Mouse (Mus musculus): Measurements from ENCODE around the gene Nrap. TPM values are rescaled to one million over a fixed set of nuclear protein-coding genes. Genes with fewer than 3 reads are reported as not detected.

The Nrap gene
- polyA plus RNA-seq, 1 experiment from 2014 or later, result 0.24 TPM

DNA sequence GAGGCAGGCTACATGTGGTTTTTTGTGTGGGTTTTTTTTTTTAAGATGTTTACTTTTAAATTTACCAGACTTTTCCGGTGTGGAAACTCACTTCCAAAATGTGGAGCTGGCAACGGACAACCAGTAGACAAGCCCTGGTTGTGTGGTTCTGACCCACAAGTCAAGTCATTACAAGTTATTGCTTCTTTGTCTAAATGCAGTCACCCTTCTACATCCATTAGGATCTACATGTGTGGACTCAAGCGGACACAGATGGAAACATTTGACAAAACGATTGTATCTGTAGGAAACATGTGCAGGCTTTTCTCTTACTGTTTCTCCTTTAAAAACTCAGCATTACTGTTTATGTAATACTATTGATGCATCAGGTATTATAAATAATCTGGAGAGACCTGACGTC, 16.6 kb downstream of the Nrap start:
- H3K4me3 ChIP-seq (ENCODE audit: low read length), result no peak overlapping the region

DNA sequence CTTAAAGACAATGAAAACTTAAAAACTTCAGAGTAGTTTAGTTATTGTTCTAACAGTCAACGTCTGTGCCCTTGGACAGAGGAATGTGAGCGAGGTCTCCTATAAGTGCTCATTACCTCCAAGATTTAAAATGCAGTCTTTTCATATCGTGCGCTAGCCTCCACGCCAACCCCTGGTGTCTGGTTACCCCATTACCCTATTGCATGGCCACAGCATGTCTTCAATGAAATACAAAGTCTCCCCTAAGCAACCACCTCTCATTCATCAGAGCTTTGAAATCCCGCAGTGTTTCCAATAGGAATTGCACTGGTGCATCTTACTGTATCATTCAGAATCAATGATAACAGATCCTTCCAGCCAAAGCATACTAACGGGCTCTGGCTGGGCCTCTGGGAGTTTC, 17.6 kb downstream of the Nrap start:
- H3K4me1 ChIP-seq (ENCODE audit: control insufficient read depth, insufficient read depth, low read depth, low read length), result no peaks in the 10 kb centered on the region
- H3K36me3 ChIP-seq (ENCODE audit: control insufficient read depth, insufficient read depth, low read length), result no peaks in the 10 kb centered on the region
- 76% methylated on average over 7 of the region's 7 CpGs for WGBS
- H3K4me2 ChIP-seq (ENCODE audit: low read length), result no peak overlapping the region
- no peaks in the 10 kb centered on the region for H3K9me3 ChIP-seq (ENCODE audit: control insufficient read depth, low read length)
- no peak overlapping the region for H3K27ac ChIP-seq (ENCODE audit: low read depth, low read length)
- H3K27me3 ChIP-seq (replicated peaks; ENCODE audit: control insufficient read depth, insufficient read depth, low read length), result no peaks in the 10 kb centered on the region
- H3K9ac ChIP-seq (ENCODE audit: low read depth, low read length), result no peak overlapping the region
- no peak overlapping the region for H3K4me3 ChIP-seq (ENCODE audit: low read length)
- no peak for ATAC-seq

More for the DNA sequence above, 16.6 kb downstream of the Nrap start:
- Histone ChIP-seq H3K36me3 (ENCODE audit: control insufficient read depth, insufficient read depth, low read length) (no peaks in the 10 kb centered on the region), H3K27ac (ENCODE audit: low read depth, low read length) (no peak overlapping the region), H3K4me2 (ENCODE audit: low read length) (no peak overlapping the region), H3K9ac (ENCODE audit: low read depth, low read length) (no peak overlapping the region), H3K9me3 (ENCODE audit: control insufficient read depth, low read length) (no peaks in the 10 kb centered on the region), H3K27me3 (replicated peaks; ENCODE audit: control insufficient read depth, insufficient read depth, low read length) (no peaks in the 10 kb centered on the region), H3K4me1 (ENCODE audit: control insufficient read depth, insufficient read depth, low read depth, low read length) (no peaks in the 10 kb centered on the region)
- no peak for ATAC-seq
- WGBS, result 88% methylated on average over 5 of the region's 5 CpGs

DNA sequence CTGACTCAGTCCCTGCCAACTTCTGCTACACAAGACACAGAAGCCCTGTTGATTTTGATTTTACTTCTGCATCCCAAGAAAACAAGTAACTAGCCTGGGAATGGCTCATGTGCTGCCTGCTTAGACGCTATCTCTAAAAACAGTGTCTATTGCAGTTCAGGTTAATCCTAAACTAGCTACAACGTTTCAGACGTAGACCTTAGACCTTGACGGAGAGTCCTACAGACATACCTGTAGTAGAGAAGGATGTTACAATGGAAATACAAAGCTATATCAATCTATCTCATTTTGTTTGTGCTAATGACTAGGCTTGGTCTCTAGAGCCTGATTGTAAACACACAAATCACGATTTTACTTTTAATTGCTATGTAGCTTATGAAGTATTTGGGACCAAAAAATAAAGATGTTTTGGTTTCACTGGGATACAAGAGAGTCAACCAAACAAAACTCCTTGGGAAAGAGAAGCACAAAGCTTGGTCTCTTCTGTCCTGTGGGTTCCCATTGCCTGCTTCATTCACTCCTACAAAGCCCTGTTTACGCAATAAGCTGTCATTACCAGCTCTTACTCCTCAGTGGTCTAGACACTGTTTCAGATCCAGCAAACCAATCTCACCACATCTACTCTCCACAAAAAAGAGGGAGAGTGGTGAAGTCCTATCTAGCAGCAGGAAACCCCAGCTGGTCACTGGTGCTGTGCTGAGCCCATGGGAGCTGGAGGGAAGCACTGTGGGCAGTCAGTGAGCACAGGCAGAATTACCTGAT, 19.3 kb downstream of the Nrap start:
- no peak overlapping the region for H3K4me3 ChIP-seq (ENCODE audit: low read length)
- no peaks in the 10 kb centered on the region for H3K36me3 ChIP-seq (ENCODE audit: control insufficient read depth, insufficient read depth, low read length)

DNA sequence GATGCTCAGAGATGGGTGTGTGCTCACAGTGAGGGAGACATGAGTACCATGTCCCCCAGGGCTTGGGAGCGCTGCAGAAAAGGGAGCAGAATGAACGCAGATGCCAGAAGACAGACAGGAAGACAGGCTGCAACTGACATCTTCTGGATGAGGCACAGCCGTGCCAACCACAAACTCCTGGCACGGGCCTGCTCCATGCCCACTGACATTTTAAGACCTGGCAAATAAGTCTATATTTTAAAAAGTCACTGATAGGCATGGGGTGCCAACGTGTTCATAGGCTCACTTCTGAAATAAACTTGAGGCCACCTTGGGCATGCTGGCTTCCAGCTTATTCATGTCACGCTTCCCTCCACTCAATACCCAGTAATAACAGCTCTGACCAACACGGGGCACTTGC, 20.9 kb downstream of the Nrap start:
- H3K9me3 ChIP-seq (ENCODE audit: control insufficient read depth, low read length), result no peaks in the 10 kb centered on the region
- no peaks in the 10 kb centered on the region for H3K36me3 ChIP-seq (ENCODE audit: control insufficient read depth, insufficient read depth, low read length)
- no peak for ATAC-seq
- no peaks in the 10 kb centered on the region for H3K27me3 ChIP-seq (replicated peaks; ENCODE audit: control insufficient read depth, insufficient read depth, low read length)
- no peak overlapping the region for H3K4me2 ChIP-seq (ENCODE audit: low read length)
- no peak overlapping the region for H3K27ac ChIP-seq (ENCODE audit: low read depth, low read length)
- no peak overlapping the region for H3K9ac ChIP-seq (ENCODE audit: low read depth, low read length)
- WGBS, result 85% methylated on average over 7 of the region's 7 CpGs
- H3K4me1 ChIP-seq (ENCODE audit: control insufficient read depth, insufficient read depth, low read depth, low read length), result no peaks in the 10 kb centered on the region
- no peak overlapping the region for H3K4me3 ChIP-seq (ENCODE audit: low read length)

More for the DNA sequence above, 19.3 kb downstream of the Nrap start:
- no peaks in the 10 kb centered on the region for H3K9me3 ChIP-seq (ENCODE audit: control insufficient read depth, low read length)
- no peaks in the 10 kb centered on the region for H3K27me3 ChIP-seq (replicated peaks; ENCODE audit: control insufficient read depth, insufficient read depth, low read length)
- no peak overlapping the region for H3K4me2 ChIP-seq (ENCODE audit: low read length)
- no peaks in the 10 kb centered on the region for H3K4me1 ChIP-seq (ENCODE audit: control insufficient read depth, insufficient read depth, low read depth, low read length)
- no peak overlapping the region for H3K27ac ChIP-seq (ENCODE audit: low read depth, low read length)
- WGBS, result 91% methylated on average over 6 of the region's 6 CpGs
- no peak overlapping the region for H3K9ac ChIP-seq (ENCODE audit: low read depth, low read length)
- no peak for ATAC-seq

DNA sequence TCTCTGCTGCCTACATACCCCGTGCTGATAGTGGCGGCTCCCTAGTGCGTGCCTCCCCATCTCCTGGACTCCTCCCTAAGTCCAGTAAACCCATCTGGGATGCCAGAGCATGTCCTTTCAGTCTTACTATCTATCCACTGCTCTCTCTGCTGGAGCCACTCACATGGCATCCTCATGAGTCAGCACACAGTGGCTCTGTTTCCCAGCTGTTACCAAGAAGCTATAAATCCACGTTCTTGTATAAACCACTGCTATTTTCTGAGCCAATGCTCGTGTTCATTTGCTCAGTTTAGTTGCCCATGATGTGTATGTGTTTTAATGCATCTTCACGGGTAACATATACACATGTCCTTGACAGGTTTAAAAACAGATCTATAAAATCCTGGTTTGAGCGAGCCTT, 22.1 kb downstream of the Nrap start:
- Histone ChIP-seq H3K4me2 (ENCODE audit: low read length) (no peak overlapping the region), H3K36me3 (ENCODE audit: control insufficient read depth, insufficient read depth, low read length) (no peaks in the 10 kb centered on the region), H3K9ac (ENCODE audit: low read depth, low read length) (no peak overlapping the region), H3K4me3 (ENCODE audit: low read length) (no peak overlapping the region), H3K27me3 (replicated peaks; ENCODE audit: control insufficient read depth, insufficient read depth, low read length) (no peaks in the 10 kb centered on the region), H3K9me3 (ENCODE audit: control insufficient read depth, low read length) (no peaks in the 10 kb centered on the region), H3K27ac (ENCODE audit: low read depth, low read length) (no peak overlapping the region), H3K4me1 (ENCODE audit: control insufficient read depth, insufficient read depth, low read depth, low read length) (no peaks in the 10 kb centered on the region)
- no peak for ATAC-seq
- WGBS, result 85% methylated on average over 7 of the region's 7 CpGs

DNA sequence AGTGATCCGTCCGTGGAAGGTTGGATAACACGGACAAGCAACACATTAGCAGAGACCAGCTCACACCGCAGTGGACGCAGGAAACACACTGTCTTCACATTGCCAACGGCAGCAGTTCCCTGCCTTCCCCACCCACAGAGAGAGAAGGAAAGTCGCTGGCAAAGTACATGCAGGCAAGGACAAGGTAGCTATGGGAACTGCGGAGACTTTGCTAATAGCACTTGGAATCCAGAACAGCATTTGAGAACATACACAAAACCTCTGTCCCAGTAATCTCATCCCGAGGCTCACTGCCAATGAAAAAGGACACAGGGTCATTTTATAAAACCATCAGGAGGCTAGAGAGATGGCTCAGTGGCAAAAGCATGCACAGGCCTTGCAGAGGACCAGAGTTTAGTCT, 23.2 kb downstream of the Nrap start:
- H3K4me3 ChIP-seq (ENCODE audit: low read length), result no peak overlapping the region
- no peak overlapping the region for H3K4me2 ChIP-seq (ENCODE audit: low read length)
- no peak for ATAC-seq
- WGBS, result 73% methylated on average over 9 of the region's 9 CpGs
- no peaks in the 10 kb centered on the region for H3K36me3 ChIP-seq (ENCODE audit: control insufficient read depth, insufficient read depth, low read length)
- no peak overlapping the region for H3K9ac ChIP-seq (ENCODE audit: low read depth, low read length)
- H3K9me3 ChIP-seq (ENCODE audit: control insufficient read depth, low read length), result no peaks in the 10 kb centered on the region
- no peaks in the 10 kb centered on the region for H3K27me3 ChIP-seq (replicated peaks; ENCODE audit: control insufficient read depth, insufficient read depth, low read length)
- H3K27ac ChIP-seq (ENCODE audit: low read depth, low read length), result no peak overlapping the region
- no peaks in the 10 kb centered on the region for H3K4me1 ChIP-seq (ENCODE audit: control insufficient read depth, insufficient read depth, low read depth, low read length)

DNA sequence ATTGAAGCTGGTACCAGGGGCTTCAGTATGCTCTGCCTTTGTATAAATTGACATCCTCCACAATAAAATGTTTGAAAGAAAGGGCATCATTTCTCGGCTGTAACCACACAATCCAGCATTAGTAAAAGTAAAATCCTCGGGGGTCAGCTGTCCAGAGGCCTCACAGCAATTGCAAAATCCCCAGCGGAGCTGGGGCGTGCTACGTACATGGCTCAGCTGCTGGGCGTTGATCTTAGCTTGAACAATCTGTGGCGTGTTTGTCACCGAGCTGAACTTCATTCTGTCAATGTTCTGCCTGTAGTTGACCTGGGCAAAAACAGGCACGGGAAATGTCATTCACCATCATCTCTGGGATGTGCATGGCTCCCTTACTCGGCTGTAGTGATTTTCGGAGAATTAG, 23.7 kb downstream of the Nrap start:
- Histone ChIP-seq H3K4me3 (ENCODE audit: low read length) (no peak overlapping the region), H3K27ac (ENCODE audit: low read depth, low read length) (no peak overlapping the region), H3K9ac (ENCODE audit: low read depth, low read length) (no peak overlapping the region), H3K36me3 (ENCODE audit: control insufficient read depth, insufficient read depth, low read length) (no peaks in the 10 kb centered on the region), H3K9me3 (ENCODE audit: control insufficient read depth, low read length) (no peaks in the 10 kb centered on the region), H3K4me1 (ENCODE audit: control insufficient read depth, insufficient read depth, low read depth, low read length) (no peaks in the 10 kb centered on the region), H3K4me2 (ENCODE audit: low read length) (no peak overlapping the region), H3K27me3 (replicated peaks; ENCODE audit: control insufficient read depth, insufficient read depth, low read length) (no peaks in the 10 kb centered on the region)
- no peak for ATAC-seq
- 72% methylated on average over 11 of the region's 11 CpGs for whole genome bisulfite sequencing

DNA sequence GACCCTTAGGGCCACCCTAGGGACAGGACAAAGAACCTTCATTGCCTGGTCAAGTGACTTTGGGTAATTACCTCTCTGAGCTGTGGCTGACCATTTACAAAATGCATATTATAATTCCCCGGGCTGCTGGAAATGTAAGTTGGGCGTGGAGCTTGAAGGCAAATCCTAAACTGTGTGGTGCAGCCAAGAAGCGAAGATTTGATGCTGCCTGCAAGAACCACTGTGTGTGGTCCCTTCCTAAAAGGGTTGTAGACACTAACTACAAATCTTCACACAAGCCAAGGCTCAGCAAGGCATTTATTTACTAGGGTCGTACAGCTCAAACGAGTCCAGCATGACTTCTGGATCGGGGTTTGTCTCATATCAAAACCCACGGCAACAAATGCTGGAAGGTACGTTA, 25.3 kb downstream of the Nrap start:
- Histone ChIP-seq H3K4me1 (ENCODE audit: control insufficient read depth, insufficient read depth, low read depth, low read length) (no peaks in the 10 kb centered on the region), H3K27ac (ENCODE audit: low read depth, low read length) (no peak overlapping the region), H3K4me3 (ENCODE audit: low read length) (no peak overlapping the region), H3K9me3 (ENCODE audit: control insufficient read depth, low read length) (no peaks in the 10 kb centered on the region), H3K27me3 (replicated peaks; ENCODE audit: control insufficient read depth, insufficient read depth, low read length) (no peaks in the 10 kb centered on the region), H3K9ac (ENCODE audit: low read depth, low read length) (no peak overlapping the region), H3K4me2 (ENCODE audit: low read length) (no peak overlapping the region), H3K36me3 (ENCODE audit: control insufficient read depth, insufficient read depth, low read length) (no peaks in the 10 kb centered on the region)
- 79% methylated on average over 8 of the region's 8 CpGs for WGBS
- ATAC-seq, result no peak

DNA sequence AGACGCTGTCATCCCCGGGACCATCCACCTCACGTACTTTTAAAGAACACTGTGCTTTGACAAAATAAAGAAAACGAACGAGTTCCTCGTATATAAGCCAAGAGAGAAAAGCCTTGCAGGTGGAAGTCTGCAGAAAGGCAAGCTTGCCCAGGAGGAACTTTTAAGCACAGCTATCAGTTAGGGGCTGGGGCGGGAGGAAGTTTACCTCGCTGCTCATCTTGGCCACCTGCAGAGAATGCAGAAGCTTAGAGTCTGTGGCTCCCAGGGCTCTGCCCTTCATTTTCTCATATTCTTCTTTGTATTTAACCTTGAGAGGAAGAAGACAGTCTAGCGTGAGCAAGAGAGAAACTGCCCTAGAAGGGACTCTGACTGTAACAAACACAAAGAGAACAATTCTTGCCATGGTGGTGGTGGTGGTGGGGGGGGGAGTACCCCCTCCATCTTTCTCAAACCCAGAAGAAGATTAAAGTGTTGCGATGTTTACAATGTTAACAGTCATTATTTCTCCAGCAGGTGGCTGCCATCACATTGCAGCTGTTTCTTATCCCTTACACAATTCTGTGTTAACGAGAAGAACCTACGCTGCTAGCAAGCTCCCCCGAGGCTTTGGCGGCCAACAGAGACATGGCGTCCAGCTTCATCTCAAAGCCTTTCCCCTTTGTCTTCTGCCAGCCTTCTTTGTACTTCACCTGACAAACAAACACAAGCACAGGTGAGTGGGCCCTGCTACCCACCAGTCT, 25.9 kb downstream of the Nrap start:
- WGBS, result 67% methylated on average over 15 of the region's 15 CpGs

More for the DNA sequence above, 25.9 kb downstream of the Nrap start:
- H3K4me1 ChIP-seq (ENCODE audit: control insufficient read depth, insufficient read depth, low read depth, low read length), result no peaks in the 10 kb centered on the region
- H3K4me3 ChIP-seq (ENCODE audit: low read length), result no peak overlapping the region
- no peaks in the 10 kb centered on the region for H3K36me3 ChIP-seq (ENCODE audit: control insufficient read depth, insufficient read depth, low read length)
- no peak for ATAC-seq
- H3K9me3 ChIP-seq (ENCODE audit: control insufficient read depth, low read length), result no peaks in the 10 kb centered on the region
- no peak overlapping the region for H3K9ac ChIP-seq (ENCODE audit: low read depth, low read length)
- no peak overlapping the region for H3K27ac ChIP-seq (ENCODE audit: low read depth, low read length)
- no peak overlapping the region for H3K4me2 ChIP-seq (ENCODE audit: low read length)
- no peaks in the 10 kb centered on the region for H3K27me3 ChIP-seq (replicated peaks; ENCODE audit: control insufficient read depth, insufficient read depth, low read length)
